Mouse (Mus musculus) gastrocnemius, postnatal 10 days (tissue): ENCODE measurements around the gene Fam76a. TPM values are rescaled to one million over a fixed set of nuclear protein-coding genes. Genes with fewer than 3 reads are reported as not detected.
A peak's percentile ranks its signal among the peaks of the same experiment; 100 is the strongest.

Source experiments
- DNase-seq: peaks from one replicate; pipeline ENCODE4 v3.0.0; 2021; ENCODE audit warnings: mixed read lengths
- long read RNA-seq, 2 experiments: library from polyadenylated mRNA; stranded (forward); transcript quantifications; one replicate each; pipeline ENCODE4 v2.0.0; 2021
- total RNA-seq, 2 experiments: library from RNA; stranded (reverse); gene quantifications; 2 replicates each; pipeline ENCODE4 v1.2.3; 2021

Gene Fam76a
- total RNA-seq: 10 to 100 TPM; 24.6 to 27.4 TPM
- long read RNA-seq, experiment 1, transcript Fam76a-202 (8 exons, 1,863 nt): minor isoform, 7 of 35 reads
- long read RNA-seq, experiment 1, transcript Fam76a-201 (9 exons, 3,053 nt): major isoform, 22 of 35 reads
- long read RNA-seq, experiment 1, partial matches to known transcripts: 1 of 35 reads
- long read RNA-seq, experiment 1, other reads (novel, unspliced or antisense): 5 of 35 reads
- long read RNA-seq, experiment 2, transcript Fam76a-202 (8 exons, 1,863 nt): minor isoform, 5 of 32 reads
- long read RNA-seq, experiment 2, transcript Fam76a-201 (9 exons, 3,053 nt): major isoform, 25 of 32 reads
- long read RNA-seq, experiment 2, partial matches to known transcripts: 1 of 32 reads
- long read RNA-seq, experiment 2, other reads (novel, unspliced or antisense): 1 of 32 reads

GRCm38 (mm10) chr4:132922558-132923008 is at the start of gene Fam76a:
Gene Fam76a (minus strand): TSS chr4:132922558.
- DNase-seq: peak; percentile 99

- DNase-seq: no peak
These were observed 49.7 kb upstream of the Fam76a start for GRCm38 (mm10) chr4:132972101-132972500.

GRCm38 (mm10) chr4:132971601-132972000 is 49.2 kb upstream of the Fam76a start:
- DNase-seq: no peak

- no peak for DNase-seq
These were observed 46.0 kb upstream of the Fam76a start for GRCm38 (mm10) chr4:132968105-132968938.

GRCm38 (mm10) chr4:132964473-132964872 is 42.1 kb upstream of the Fam76a start:
- no peak for DNase-seq

- no peak for DNase-seq
These were observed 41.7 kb upstream of the Fam76a start for GRCm38 (mm10) chr4:132964064-132964463.

- DNase-seq: no peak
These were observed 41.1 kb upstream of the Fam76a start for GRCm38 (mm10) chr4:132963436-132963835.

GRCm38 (mm10) chr4:132962628-132963027 is 40.3 kb upstream of the Fam76a start:
- no peak for DNase-seq

GRCm38 (mm10) chr4:132961866-132962265 is 39.5 kb upstream of the Fam76a start:
- no peak for DNase-seq

GRCm38 (mm10) chr4:132960864-132961639 is 38.7 kb upstream of the Fam76a start:
- no peak for DNase-seq

- DNase-seq: no peak
These were observed 38.0 kb upstream of the Fam76a start for GRCm38 (mm10) chr4:132960313-132960712.

- DNase-seq: no peak
These were observed 37.3 kb upstream of the Fam76a start for GRCm38 (mm10) chr4:132959679-132960045.

- no peak for DNase-seq
These were observed 36.7 kb upstream of the Fam76a start for GRCm38 (mm10) chr4:132958741-132959678.

GRCm38 (mm10) chr4:132955395-132955791 is 33.0 kb upstream of the Fam76a start:
- DNase-seq: no peak

GRCm38 (mm10) chr4:132954530-132955394 is 32.4 kb upstream of the Fam76a start:
- DNase-seq: no peak

- DNase-seq: no peak
These were observed 28.6 kb upstream of the Fam76a start for GRCm38 (mm10) chr4:132950999-132951398.

- DNase-seq: no peak
These were observed 27.6 kb upstream of the Fam76a start for GRCm38 (mm10) chr4:132949882-132950532.

GRCm38 (mm10) chr4:132946047-132947001 is 24.0 kb upstream of the Fam76a start:
- DNase-seq: peak; percentile 57
